Mouse (Mus musculus) midbrain, embryonic 14.5 days (tissue): ENCODE results near the gene Ndufc1. TPM values are rescaled to one million over a fixed set of nuclear protein-coding genes. Genes with fewer than 3 reads are reported as not detected.

Experiments
- ATAC-seq: fragments of 200-750 bp; cut with Nextera tagmentation; 2 replicates; pipeline ENCODE4 v1.8.0; 2017; ENCODE audit warnings: moderate number of reproducible peaks, moderate library complexity; ENCODE audit not compliant: low FRiP score, low TSS enrichment
- DNase-seq: peaks from one replicate; pipeline ENCODE4 v3.0.0-alpha.2; 2015
- H3K27ac ChIP-seq: fragments of 300-500 bp; sonication (generic); replicated peaks from 2 replicates; pipeline ENCODE4 v1.5.1; 2014; ENCODE audit warnings: mild to moderate bottlenecking, low read depth, low read length, moderate library complexity
- H3K27me3 ChIP-seq: fragments of 300-500 bp; sonication (generic); 2 replicates; pipeline ENCODE4 v1.6.1; 2014; ENCODE audit warnings: low read length, control low read depth, mixed read lengths; ENCODE audit not compliant: control insufficient read depth, insufficient read depth
- H3K36me3 ChIP-seq: fragments of 300-500 bp; sonication (generic); 2 replicates; pipeline ENCODE4 v1.6.1; 2014; ENCODE audit warnings: low read length, control low read depth; ENCODE audit not compliant: control insufficient read depth, insufficient read depth
- H3K4me1 ChIP-seq: fragments of 300-500 bp; sonication (generic); 2 replicates; pipeline ENCODE4 v1.6.1; 2014; ENCODE audit warnings: mild to moderate bottlenecking, antibody characterized with exemption, low read length, control low read depth; ENCODE audit not compliant: control insufficient read depth, insufficient read depth
- H3K4me2 ChIP-seq: fragments of 300-500 bp; sonication (generic); 2 replicates; pipeline ENCODE4 v1.6.1; 2014; ENCODE audit warnings: mild to moderate bottlenecking, low read length, moderate library complexity
- H3K4me3 ChIP-seq: fragments of 300-500 bp; sonication (generic); replicated peaks from 2 replicates; pipeline ENCODE4 v1.5.1; 2014; ENCODE audit warnings: low read depth, low read length
- H3K9ac ChIP-seq: fragments of 300-500 bp; sonication (generic); replicated peaks from 2 replicates; pipeline ENCODE4 v1.6.1; 2014; ENCODE audit warnings: mild to moderate bottlenecking, low read length, moderate library complexity
- H3K9me3 ChIP-seq: fragments of 300-500 bp; sonication (generic); 2 replicates; pipeline ENCODE4 v1.6.1; 2016; ENCODE audit warnings: low read length, control low read depth, mixed read lengths; ENCODE audit not compliant: control insufficient read depth
- WGBS: fragments of 180-500 bp; shearing (Covaris S2); extraction: QIAGEN DNeasy Blood & Tissue Kit; methylation state at CpG from one replicate; pipeline ENCODE4 v1.1.7; 2014; 5-methylcytosine and 5-hydroxymethylcytosine counted together
- polyA plus RNA-seq: library from polyadenylated mRNA; unstranded; fragments of >200 nt; fragmentation: Nextera tagmentation; extraction: Ambion mirVana; gene quantifications from 2 replicates; pipeline ENCODE4 v1.2.1, GENCODE M21; 2014

Gene Ndufc1
- polyA plus RNA-seq, 1 experiment from 2014 or later = 796 TPM

DNA sequence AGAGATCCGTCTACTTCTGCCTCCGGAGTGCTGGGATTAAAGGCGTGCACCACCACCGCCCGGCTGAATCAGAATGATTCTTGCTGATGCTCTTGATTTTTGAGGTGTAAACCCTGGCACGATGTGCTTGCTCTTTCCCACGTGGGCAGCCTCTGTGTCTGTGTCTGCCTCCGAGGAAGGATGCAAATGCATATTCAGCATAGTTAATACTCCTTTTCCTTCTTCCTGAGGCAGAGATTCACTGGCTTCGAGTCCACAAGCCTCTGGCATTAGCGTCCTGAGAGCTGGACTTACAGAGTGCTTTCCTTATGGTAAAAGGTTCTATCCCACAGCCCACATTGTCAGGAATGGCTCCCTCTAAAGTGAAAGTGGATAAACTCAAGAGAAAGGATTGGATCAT is 8.1 kb downstream of the Ndufc1 start:
- 73% methylated on average over 10 of the region's 10 CpGs for WGBS

DNA sequence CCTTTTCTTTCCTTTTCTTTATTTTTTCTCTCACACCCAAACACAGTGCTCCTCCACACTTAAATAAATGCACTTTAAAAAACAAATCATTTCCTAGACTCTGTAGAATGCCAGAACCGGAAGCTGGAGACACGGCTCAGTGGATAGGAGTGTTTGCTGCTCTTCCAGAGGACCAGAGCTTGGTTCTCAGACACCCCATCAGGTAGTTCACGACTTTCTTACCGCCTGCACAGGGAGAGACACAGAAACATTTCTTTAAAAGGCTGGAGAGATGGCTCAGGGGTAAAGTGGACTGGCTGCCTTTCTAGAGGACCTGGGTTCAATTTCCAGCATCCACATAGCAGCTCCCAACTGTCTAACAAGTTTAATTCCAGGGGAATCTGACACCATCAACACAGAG is 9.3 kb downstream of the Ndufc1 start:
- ATAC-seq = no peak
- H3K9me3 ChIP-seq = no peaks in the 10 kb centered on the region
- no peak overlapping the region for H3K9ac ChIP-seq
- H3K27me3 ChIP-seq = peaks cover 17% of the 10 kb centered on the region
- DNase-seq = no peak
- no peaks in the 10 kb centered on the region for H3K4me1 ChIP-seq
- H3K4me3 ChIP-seq = no peak overlapping the region
- H3K36me3 ChIP-seq = peaks cover 10% of the 10 kb centered on the region; the same call in 1 of the 2 replicates
- no peak overlapping the region for H3K4me2 ChIP-seq
- WGBS = 58% methylated on average over 4 of the region's 4 CpGs
- no peak overlapping the region for H3K27ac ChIP-seq

More for the DNA sequence above, 8.1 kb downstream of the Ndufc1 start:
- no peak overlapping the region for H3K27ac ChIP-seq
- DNase-seq (no peak), ATAC-seq (no peak)
- no peaks in the 10 kb centered on the region for H3K4me1 ChIP-seq
- no peak overlapping the region for H3K4me3 ChIP-seq
- H3K27me3 ChIP-seq = peaks cover 17% of the 10 kb centered on the region
- peaks cover 12% of the 10 kb centered on the region; the same call in 1 of the 2 replicates for H3K36me3 ChIP-seq
- H3K9me3 ChIP-seq = no peaks in the 10 kb centered on the region
- no peak overlapping the region for H3K4me2 ChIP-seq
- H3K9ac ChIP-seq = no peak overlapping the region

DNA sequence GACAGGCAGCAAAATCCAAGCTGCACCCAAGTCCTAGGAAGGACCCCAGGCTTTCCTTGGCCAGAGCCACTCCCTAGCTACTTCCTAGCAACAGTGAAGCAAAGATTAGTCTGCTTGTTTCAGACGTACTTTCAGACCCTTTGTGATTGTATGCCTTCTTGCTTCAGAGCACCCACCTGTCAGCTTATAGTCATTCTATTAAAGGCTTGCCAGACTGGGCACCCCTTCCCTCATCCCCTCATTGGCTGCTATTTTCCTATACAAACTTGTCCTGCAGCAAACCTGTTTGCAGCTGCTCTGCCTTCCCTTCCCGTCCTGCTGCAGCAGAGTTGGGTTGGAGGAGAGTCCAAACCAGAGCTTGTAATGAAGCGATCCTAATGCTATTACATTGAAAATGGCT is 10.1 kb downstream of the Ndufc1 start:
- ATAC-seq (no peak), DNase-seq (no peak)
- H3K4me1 ChIP-seq = no peaks in the 10 kb centered on the region
- H3K9me3 ChIP-seq = no peaks in the 10 kb centered on the region
- H3K36me3 ChIP-seq = peaks cover 8% of the 10 kb centered on the region; the same call in 1 of the 2 replicates
- no peak overlapping the region for H3K9ac ChIP-seq
- no peak overlapping the region for H3K4me2 ChIP-seq
- no peak overlapping the region for H3K27ac ChIP-seq
- H3K4me3 ChIP-seq = no peak overlapping the region
- 5% methylated on average over 3 of the region's 3 CpGs for WGBS
- peaks cover 17% of the 10 kb centered on the region for H3K27me3 ChIP-seq

DNA sequence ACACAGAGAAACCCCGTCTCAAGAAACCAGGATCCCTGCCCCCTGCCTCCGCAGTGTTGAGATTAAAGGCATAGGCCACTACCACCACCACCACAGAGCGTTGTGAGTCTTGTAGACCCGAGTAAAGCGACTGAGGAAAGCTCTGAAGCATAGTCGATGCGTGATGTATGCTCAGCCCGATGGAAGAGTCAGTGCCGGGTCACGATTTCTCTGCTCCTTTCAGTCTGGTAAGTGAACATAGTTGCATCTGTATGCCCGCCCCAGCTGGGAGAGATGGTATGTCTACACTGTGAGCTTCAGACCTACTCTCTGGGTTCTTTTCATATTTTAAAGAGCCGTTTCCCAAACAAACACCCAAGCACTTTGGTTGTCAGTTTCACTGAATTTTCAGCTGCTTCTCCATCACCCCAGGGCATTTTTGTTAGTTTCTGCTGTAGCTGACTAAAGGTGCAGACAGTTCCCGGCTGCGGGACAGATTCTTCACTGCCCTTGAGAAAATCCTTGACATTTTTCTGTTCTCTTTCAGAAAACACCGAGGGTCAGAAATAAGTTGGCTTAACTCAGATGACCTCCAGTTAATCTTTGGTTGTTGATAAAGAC is 11.0 kb downstream of the Ndufc1 start:
- H3K4me1 ChIP-seq = no peaks in the 10 kb centered on the region
- peaks cover 17% of the 10 kb centered on the region for H3K27me3 ChIP-seq
- ATAC-seq (no peak), DNase-seq (no peak)
- no peak overlapping the region for H3K27ac ChIP-seq
- no peak overlapping the region for H3K9ac ChIP-seq
- no peak overlapping the region for H3K4me2 ChIP-seq
- 46% methylated on average over 15 of the region's 15 CpGs for WGBS
- H3K4me3 ChIP-seq = no peak overlapping the region
- H3K36me3 ChIP-seq = no peaks in the 10 kb centered on the region
- no peaks in the 10 kb centered on the region for H3K9me3 ChIP-seq

DNA sequence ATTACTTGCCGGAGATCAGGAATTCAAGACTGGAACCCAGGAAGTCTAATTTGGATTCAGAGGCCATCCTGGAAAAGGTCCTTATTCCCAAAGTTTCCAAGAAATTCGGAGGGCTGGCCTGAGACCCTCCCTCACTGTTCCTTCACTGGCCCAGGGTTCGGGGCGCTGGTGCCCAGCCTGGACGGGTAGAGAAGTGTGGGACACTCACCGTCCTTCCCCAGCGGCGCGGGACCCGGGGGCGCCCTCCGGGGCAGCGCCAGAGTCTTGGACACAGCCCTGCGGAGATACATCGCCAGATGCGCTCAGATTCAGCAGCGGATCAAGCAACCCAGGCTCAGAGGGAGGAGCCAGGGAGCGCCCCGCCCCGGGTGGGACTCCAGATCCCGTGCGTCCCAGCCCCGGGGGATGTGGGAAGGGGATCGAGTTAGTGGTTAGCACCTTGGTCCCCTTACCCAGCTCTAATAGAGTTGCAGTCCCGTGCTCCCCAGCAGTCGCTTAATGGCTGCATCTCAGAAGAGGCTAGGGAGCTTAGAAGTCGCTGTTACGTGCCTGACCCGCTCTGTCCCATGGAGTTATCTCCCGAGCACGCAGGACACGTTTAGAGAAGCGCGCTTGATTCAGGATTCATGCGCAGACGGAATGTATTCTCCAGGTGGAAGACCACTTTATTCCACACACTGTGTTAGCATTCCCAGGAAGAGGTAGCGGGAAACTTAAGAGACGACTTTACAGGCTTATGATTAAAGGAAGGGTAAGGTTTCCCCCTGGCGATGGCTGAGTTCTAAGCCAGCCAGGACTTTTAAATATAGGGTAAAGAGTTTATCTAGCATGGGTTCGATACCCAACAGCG is 12.3 kb downstream of the Ndufc1 start, which contains the start of gene Mgarp:
Mgarp (minus strand) TSS at position 520 of the 850 bp plus-strand sequence.
- H3K4me2 ChIP-seq = peak within 1 kb of the TSS; percentile 59
- WGBS = 2% methylated on average over 41 of the region's 41 CpGs
- peak within 1 kb of the TSS; percentile 37 for H3K4me3 ChIP-seq
- H3K27ac ChIP-seq = no peak within 1 kb of the TSS
- peak within 1 kb of the TSS; percentile 34 for H3K9ac ChIP-seq
- peak; percentile 76 for ATAC-seq
- peak; percentile 74 for DNase-seq
- H3K27me3 ChIP-seq = peaks cover 17% of the 10 kb centered on the region
- H3K36me3 ChIP-seq = no peaks in the 10 kb centered on the region
- no peaks in the 10 kb centered on the region for H3K4me1 ChIP-seq
- no peaks in the 10 kb centered on the region for H3K9me3 ChIP-seq

DNA sequence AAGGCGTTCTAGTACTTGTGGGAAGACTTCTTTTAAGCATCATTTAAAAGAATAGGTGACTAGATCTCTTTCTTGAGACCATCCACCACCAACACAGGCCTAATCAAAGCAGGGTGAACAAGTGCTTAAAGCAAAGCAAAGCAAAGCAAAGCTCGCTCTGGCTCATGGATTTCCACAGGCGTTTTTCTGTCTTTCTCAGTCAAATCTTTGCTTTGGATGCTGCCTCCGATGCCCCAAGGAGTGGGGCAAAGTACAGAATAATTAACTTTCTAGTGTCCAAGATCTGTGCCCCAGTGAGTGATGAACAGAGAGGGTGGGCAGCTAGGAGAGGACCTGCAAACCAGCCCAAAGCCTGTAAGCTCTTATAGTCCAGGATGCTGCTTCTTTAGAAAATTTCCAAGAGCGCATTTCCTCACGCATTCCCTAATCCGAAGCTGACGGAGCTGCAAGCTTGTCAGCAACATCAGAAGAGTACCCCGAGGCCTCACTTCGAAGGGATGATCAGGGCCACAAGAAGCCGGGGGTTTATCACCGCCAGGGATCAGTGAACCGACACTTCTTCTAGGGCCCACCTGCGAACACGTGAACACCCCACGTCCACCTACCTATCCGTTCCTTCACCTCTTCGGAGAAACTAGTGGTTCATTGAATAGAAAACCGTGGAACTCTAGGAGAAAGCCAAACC is 13.2 kb downstream of the Ndufc1 start:
- peaks cover 17% of the 10 kb centered on the region for H3K27me3 ChIP-seq
- H3K4me3 ChIP-seq = no peak overlapping the region
- WGBS = 13% methylated on average over 19 of the region's 19 CpGs
- ATAC-seq (no peak), DNase-seq (no peak)
- no peak overlapping the region for H3K27ac ChIP-seq
- H3K4me1 ChIP-seq = no peaks in the 10 kb centered on the region
- peak overlapping the region; percentile 15; the same call in 1 of the 2 replicates for H3K4me2 ChIP-seq
- no peaks in the 10 kb centered on the region for H3K9me3 ChIP-seq
- no peak overlapping the region for H3K9ac ChIP-seq
- no peaks in the 10 kb centered on the region for H3K36me3 ChIP-seq

DNA sequence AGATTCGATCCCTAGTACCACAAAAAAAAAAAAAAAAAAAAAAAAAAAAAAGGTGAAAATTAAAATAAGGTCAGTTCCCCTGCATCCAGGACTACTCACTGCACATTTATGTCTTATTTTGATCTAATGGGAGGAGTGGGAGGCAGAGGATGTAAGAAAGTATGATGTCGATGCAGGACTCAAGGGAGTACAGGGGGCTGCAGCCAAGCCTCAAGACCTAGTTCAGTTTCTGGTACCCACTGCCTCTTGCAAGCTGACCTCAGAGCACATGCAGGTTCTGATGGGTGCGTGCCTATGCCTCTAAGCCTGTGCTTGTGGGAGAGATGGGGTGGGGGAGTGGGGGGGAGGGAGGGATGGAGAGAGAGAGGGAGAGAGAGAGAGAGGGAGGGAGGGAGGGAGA is 13.9 kb downstream of the Ndufc1 start:
- Histone ChIP-seq H3K9ac (no peak overlapping the region), H3K27ac (no peak overlapping the region), H3K4me3 (no peak overlapping the region), H3K4me1 (no peaks in the 10 kb centered on the region), H3K9me3 (no peaks in the 10 kb centered on the region), H3K27me3 (peaks cover 17% of the 10 kb centered on the region), H3K4me2 (no peak overlapping the region), H3K36me3 (no peaks in the 10 kb centered on the region)
- ATAC-seq = no peak
- WGBS = 50% methylated on average over 3 of the region's 3 CpGs
- DNase-seq = no peak

DNA sequence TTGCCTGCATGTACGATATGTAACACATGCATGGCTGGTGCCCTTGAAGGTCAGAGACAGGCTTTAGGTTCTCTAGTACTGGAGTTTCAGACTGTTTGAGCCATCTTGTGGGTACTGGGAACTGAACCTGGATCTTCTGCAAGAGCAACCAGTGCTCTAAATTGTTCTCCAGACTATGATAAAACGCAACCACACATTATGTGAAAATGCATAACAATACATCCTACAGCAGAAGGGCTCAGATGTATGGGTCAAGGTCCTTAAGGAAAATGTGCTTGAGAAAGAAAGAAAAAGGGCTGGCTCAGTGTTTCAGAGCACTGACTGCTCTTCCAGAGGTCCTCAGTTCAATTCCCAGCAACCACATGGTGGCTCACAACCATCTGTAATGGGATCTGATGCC is 15.1 kb downstream of the Ndufc1 start:
- DNase-seq (no peak), ATAC-seq (no peak)
- H3K4me1 ChIP-seq = no peaks in the 10 kb centered on the region
- H3K27me3 ChIP-seq = peaks cover 17% of the 10 kb centered on the region
- no peak overlapping the region for H3K4me3 ChIP-seq
- H3K9me3 ChIP-seq = no peaks in the 10 kb centered on the region
- no peak overlapping the region for H3K27ac ChIP-seq
- 96% methylated on average over 2 of the region's 2 CpGs for WGBS
- no peak overlapping the region for H3K9ac ChIP-seq
- H3K4me2 ChIP-seq = no peak overlapping the region
- no peaks in the 10 kb centered on the region for H3K36me3 ChIP-seq
